Mouse (Mus musculus) T-helper 17 cell (primary cell): ENCODE results near the gene Nrip2.

ENCODE experiments used
- in situ Hi-C, 2 experiments: fragments of 300-600 bp; cut with MboI, MseI; formaldehyde crosslinking; loops; 1 replicate in 1 of 2; 2 replicates in 1 of 2; pipeline ENCODE4 v1.15.1; 2025; ENCODE audit warnings: high pct_unique_total_duplicates in 2 of 2

Gene Nrip2

GRCm38 (mm10) chr6:128398996-128399395, at the start of gene Nrip2:
Gene Nrip2, plus strand, starts transcription at chr6:128399296.
- in situ Hi-C loops = loop anchor here in 1 of 2 experiments (25.0 kb wide), 1 partner anchor 1287 kb away; the partner anchor contains the start of gene Tigar

- in situ Hi-C loops = no loop called here
These were observed 49.4 kb upstream of the Nrip2 start for GRCm38 (mm10) chr6:128349711-128350110.

- in situ Hi-C loops = no loop called here
These were observed 45.0 kb upstream of the Nrip2 start for GRCm38 (mm10) chr6:128354140-128354539.

- in situ Hi-C loops = loop anchor here in 1 of 2 experiments (5.0 kb wide), 1 partner anchor 33 kb away; no protein-coding TSS in a partner anchor
These were observed 43.9 kb upstream of the Nrip2 start for GRCm38 (mm10) chr6:128355201-128355681.

GRCm38 (mm10) chr6:128355726-128356416, 43.2 kb upstream of the Nrip2 start, which contains the start of gene Tulp3:
Gene Tulp3, minus strand, starts transcription at chr6:128355851.
- in situ Hi-C loops = loop anchor here in 1 of 2 experiments (5.0 kb wide), 1 partner anchor 34 kb away; no protein-coding TSS in a partner anchor

GRCm38 (mm10) chr6:128358999-128359398, 40.1 kb upstream of the Nrip2 start:
- in situ Hi-C loops = loop anchor here in 1 of 2 experiments (5.0 kb wide), 1 partner anchor 37 kb away; no protein-coding TSS in a partner anchor

- in situ Hi-C loops = loop anchor here in 1 of 2 experiments (5.0 to 10.0 kb wide), 2 partner anchors 53 to 160 kb away; no protein-coding TSS in a partner anchor
These were observed 37.2 kb upstream of the Nrip2 start for GRCm38 (mm10) chr6:128361901-128362300.

GRCm38 (mm10) chr6:128362381-128363006, 36.6 kb upstream of the Nrip2 start, which contains the start of the genes Rhno1 and Foxm1:
Gene Rhno1, minus strand, starts transcription at chr6:128362911.
Gene Foxm1, plus strand, starts transcription at chr6:128362967.
- in situ Hi-C loops = loop anchor here in 1 of 2 experiments (5.0 to 10.0 kb wide), 2 partner anchors 52 to 160 kb away; no protein-coding TSS in a partner anchor

GRCm38 (mm10) chr6:128363007-128363825, 35.9 kb upstream of the Nrip2 start:
- in situ Hi-C loops = loop anchor here in 1 of 2 experiments (5.0 to 10.0 kb wide), 2 partner anchors 52 to 161 kb away; no protein-coding TSS in a partner anchor

GRCm38 (mm10) chr6:128364721-128365120, 34.4 kb upstream of the Nrip2 start:
- in situ Hi-C loops = loop anchor here in 1 of 2 experiments (5.0 to 10.0 kb wide), 2 partner anchors 50 to 162 kb away; no protein-coding TSS in a partner anchor

GRCm38 (mm10) chr6:128366466-128366865, 32.6 kb upstream of the Nrip2 start:
- in situ Hi-C loops = loop anchor here in 1 of 2 experiments (10.0 kb wide), 1 partner anchor 48 kb away; no protein-coding TSS in a partner anchor

- in situ Hi-C loops = loop anchor here in 1 of 2 experiments (5.0 kb wide), 1 partner anchor 107 kb away; no protein-coding TSS in a partner anchor
These were observed 29.1 kb upstream of the Nrip2 start for GRCm38 (mm10) chr6:128370040-128370439.

- in situ Hi-C loops = loop anchor here in 1 of 2 experiments (25.0 kb wide), 1 partner anchor 1263 kb away; the partner anchor contains the start of gene Tigar
These were observed 23.9 kb upstream of the Nrip2 start, which contains the start of the genes Tex52 and Gm44596 for GRCm38 (mm10) chr6:128375192-128375591. Gene Tex52, plus strand, starts transcription at chr6:128375456. Gene Gm44596, plus strand, starts transcription at chr6:128375503.

- in situ Hi-C loops = loop anchor here in 1 of 2 experiments (25.0 kb wide), 1 partner anchor 1264 kb away; the partner anchor contains the start of gene Tigar
These were observed 22.6 kb upstream of the Nrip2 start for GRCm38 (mm10) chr6:128376371-128377085.

- in situ Hi-C loops = loop anchor here in 1 of 2 experiments (25.0 kb wide), 1 partner anchor 1267 kb away; the partner anchor contains the start of gene Tigar
These were observed 19.5 kb upstream of the Nrip2 start for GRCm38 (mm10) chr6:128379636-128380035.

- in situ Hi-C loops = loop anchor here in 1 of 2 experiments (25.0 kb wide), 1 partner anchor 1268 kb away; the partner anchor contains the start of gene Tigar
These were observed 18.4 kb upstream of the Nrip2 start for GRCm38 (mm10) chr6:128380594-128381167.

- in situ Hi-C loops = loop anchor here in 1 of 2 experiments (25.0 kb wide), 1 partner anchor 1269 kb away; the partner anchor contains the start of gene Tigar
These were observed 17.8 kb upstream of the Nrip2 start for GRCm38 (mm10) chr6:128381254-128381653.

GRCm38 (mm10) chr6:128383752-128384151, 15.3 kb upstream of the Nrip2 start:
- in situ Hi-C loops = loop anchor here in 1 of 2 experiments (25.0 kb wide), 1 partner anchor 1271 kb away; the partner anchor contains the start of gene Tigar

GRCm38 (mm10) chr6:128385026-128385425, 14.1 kb upstream of the Nrip2 start:
- in situ Hi-C loops = loop anchor here in 1 of 2 experiments (25.0 kb wide), 1 partner anchor 1273 kb away; the partner anchor contains the start of gene Tigar
